Mouse (Mus musculus): Measurements from ENCODE around the gene Alad.

DNA sequence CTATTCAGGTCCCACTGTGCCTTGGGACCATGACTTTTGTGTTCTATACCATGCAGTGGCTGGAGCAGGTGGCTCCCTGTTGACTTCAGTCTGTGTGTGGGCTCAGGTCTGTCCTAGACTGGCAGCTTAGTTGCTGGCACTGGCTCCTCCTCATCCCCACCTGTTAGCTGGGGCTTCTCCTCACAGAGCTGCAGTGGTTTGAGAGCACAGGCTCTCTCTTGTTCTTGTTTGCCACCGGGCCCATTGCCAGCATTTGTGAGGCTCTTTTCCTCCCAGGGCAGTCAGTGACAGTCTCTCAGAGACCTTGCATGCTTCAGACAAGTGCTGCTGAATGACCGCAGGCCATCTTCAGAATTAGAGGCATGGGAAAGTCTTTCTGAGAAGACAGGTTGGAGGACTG lies 27.0 kb downstream of the Alad start:
- TF ChIP-seq CTCF (IDR thresholded peaks at IDR 0.05; ENCODE audit: borderline replicate concordance, insufficient read depth, low read depth, low read length) (no peak), POLR2A (IDR thresholded peaks at IDR 0.05; ENCODE audit: borderline replicate concordance, insufficient read depth, low read length) (no peak)
